Mouse (Mus musculus) stomach, postnatal 0 days (tissue): Measurements from ENCODE around the gene Agpat4.

Source experiments
- CTCF ChIP-seq: IDR thresholded peaks from 2 replicates; pipeline ENCODE4 v1.5.1; 2016; ENCODE audit warnings: antibody characterized with exemption, low read depth, mild to moderate bottlenecking, moderate library complexity
- EP300 ChIP-seq: optimal IDR thresholded peaks from 2 replicates; pipeline ENCODE3; 2016; ENCODE audit warnings: antibody characterized with exemption

- TF ChIP-seq CTCF (no peak), EP300 (no peak)
Observed at GRCm38 (mm10) chr17:12163903-12164302, 45.4 kb downstream of the Agpat4 start.
